Mouse (Mus musculus): ENCODE measurements at regions not wholly inside any gene's neighbourhood (a gene's known extent, or its start where the extent isn't known, plus 50 kb on each side); places are given as distances from the start of the nearest gene placed in this dataset.

DNA sequence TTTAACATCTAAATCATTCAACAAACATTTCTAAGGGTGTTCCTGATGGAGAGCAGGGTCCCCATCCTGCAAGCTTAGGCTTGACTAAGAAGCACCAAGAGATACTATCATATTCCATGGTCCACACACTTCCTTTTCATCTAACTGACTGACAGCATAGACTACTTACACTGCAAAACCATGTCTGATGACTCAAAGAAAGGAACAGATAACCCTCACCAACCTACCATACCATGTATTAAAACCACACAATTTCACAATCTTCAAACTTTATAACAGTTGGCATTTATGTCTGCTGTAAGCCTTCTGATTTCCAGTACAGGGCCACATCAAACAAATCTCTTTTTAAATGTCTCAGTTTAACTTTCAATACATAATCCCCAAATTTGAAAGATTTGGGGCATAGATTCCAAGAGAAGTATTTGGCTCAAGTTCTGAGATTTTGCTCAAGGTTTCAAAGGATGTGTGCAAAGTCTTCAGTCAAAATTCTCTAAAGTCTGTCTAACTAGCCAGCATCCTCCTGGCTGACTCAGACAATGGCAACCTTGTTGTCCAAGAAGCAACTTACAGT lies 962.0 kb downstream of the Ttll7 start:
- no peak for ATAC-seq (ENCODE audit: insufficient number of reproducible peaks, low FRiP score, low TSS enrichment, low read depth)

DNA sequence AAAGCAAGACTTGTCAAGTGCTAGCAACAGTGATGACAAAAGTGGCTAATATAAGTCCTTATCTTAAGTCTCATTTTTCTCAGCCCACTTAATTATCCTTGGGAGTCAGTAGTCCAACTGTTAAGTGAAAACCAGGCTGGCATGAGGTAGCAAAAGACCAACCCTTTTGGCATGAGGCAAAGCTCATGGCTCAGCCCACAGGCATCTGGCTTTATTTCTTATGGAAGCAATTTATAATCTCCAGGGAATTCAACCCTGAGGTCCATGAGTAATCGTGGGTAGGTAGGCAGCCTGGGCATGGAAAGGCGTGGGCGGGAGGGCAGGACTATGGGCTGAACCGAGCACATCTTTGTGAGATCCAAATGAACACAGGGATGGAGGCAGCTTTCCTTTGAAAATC lies 950.4 kb downstream of the Ttll7 start:
- H3K4me3 ChIP-seq (ENCODE audit: low read depth, low read length), result no peak overlapping the region
- H3K36me3 ChIP-seq (ENCODE audit: control insufficient read depth, insufficient read depth, low read length), result no peaks in the 10 kb centered on the region
- H3K4me2 ChIP-seq (ENCODE audit: low read depth, severe bottlenecking), result no peak overlapping the region
- H3K27me3 ChIP-seq (ENCODE audit: control insufficient read depth, insufficient read depth, low read length), result no peaks in the 10 kb centered on the region
- H3K4me1 ChIP-seq (ENCODE audit: control insufficient read depth, insufficient read depth, low read length), result no peaks in the 10 kb centered on the region
- ATAC-seq (ENCODE audit: insufficient number of reproducible peaks, low FRiP score, low TSS enrichment, low read depth) (no peak), DNase-seq (ENCODE audit: low spot score) (no peak)
- H3K9ac ChIP-seq (ENCODE audit: low read length), result no peak overlapping the region
- WGBS, result 88% methylated on average over 4 of the region's 4 CpGs
- no peak overlapping the region for H3K27ac ChIP-seq (replicated peaks; ENCODE audit: low read depth, low read length)
- H3K9me3 ChIP-seq (ENCODE audit: control insufficient read depth, low read length), result no peaks in the 10 kb centered on the region

More for the DNA sequence above, 962.0 kb downstream of the Ttll7 start:
- no peak for DNase-seq (ENCODE audit: low spot score)
- no peak overlapping the region for H3K4me3 ChIP-seq (ENCODE audit: low read depth, low read length)
- no peak overlapping the region for H3K9ac ChIP-seq (ENCODE audit: low read length)
- no peak overlapping the region for H3K4me2 ChIP-seq (ENCODE audit: low read depth, severe bottlenecking)
- H3K27ac ChIP-seq (replicated peaks; ENCODE audit: low read depth, low read length), result no peak overlapping the region
- H3K27me3 ChIP-seq (ENCODE audit: control insufficient read depth, insufficient read depth, low read length), result no peaks in the 10 kb centered on the region
- H3K4me1 ChIP-seq (ENCODE audit: control insufficient read depth, insufficient read depth, low read length), result no peaks in the 10 kb centered on the region
- H3K36me3 ChIP-seq (ENCODE audit: control insufficient read depth, insufficient read depth, low read length), result no peaks in the 10 kb centered on the region
- H3K9me3 ChIP-seq (ENCODE audit: control insufficient read depth, low read length), result no peaks in the 10 kb centered on the region

- no peak overlapping the region for H3K27ac ChIP-seq (replicated peaks; ENCODE audit: low read depth, low read length)
- WGBS, result 88% methylated on average over 8 of the region's 8 CpGs
- H3K4me3 ChIP-seq (ENCODE audit: low read depth, low read length), result no peak overlapping the region
- no peaks in the 10 kb centered on the region for H3K27me3 ChIP-seq (ENCODE audit: control insufficient read depth, insufficient read depth, low read length)
- no peak for DNase-seq (ENCODE audit: low spot score)
- no peak for ATAC-seq (ENCODE audit: insufficient number of reproducible peaks, low FRiP score, low TSS enrichment, low read depth)
- no peaks in the 10 kb centered on the region for H3K4me1 ChIP-seq (ENCODE audit: control insufficient read depth, insufficient read depth, low read length)
- H3K36me3 ChIP-seq (ENCODE audit: control insufficient read depth, insufficient read depth, low read length), result no peaks in the 10 kb centered on the region
- H3K4me2 ChIP-seq (ENCODE audit: low read depth, severe bottlenecking), result no peak overlapping the region
- no peak overlapping the region for H3K9ac ChIP-seq (ENCODE audit: low read length)
- no peaks in the 10 kb centered on the region for H3K9me3 ChIP-seq (ENCODE audit: control insufficient read depth, low read length)
Observed at GRCm38 (mm10) chr3:147796524-147796923, 944.4 kb downstream of the Ttll7 start.

GRCm38 (mm10) chr3:147795116-147795515 lies 942.9 kb downstream of the Ttll7 start:
- Histone ChIP-seq H3K4me1 (ENCODE audit: control insufficient read depth, insufficient read depth, low read length) (no peaks in the 10 kb centered on the region), H3K9ac (ENCODE audit: low read length) (no peak overlapping the region), H3K9me3 (ENCODE audit: control insufficient read depth, low read length) (no peaks in the 10 kb centered on the region), H3K27me3 (ENCODE audit: control insufficient read depth, insufficient read depth, low read length) (no peaks in the 10 kb centered on the region), H3K27ac (replicated peaks; ENCODE audit: low read depth, low read length) (no peak overlapping the region), H3K36me3 (ENCODE audit: control insufficient read depth, insufficient read depth, low read length) (no peaks in the 10 kb centered on the region), H3K4me2 (ENCODE audit: low read depth, severe bottlenecking) (no peak overlapping the region), H3K4me3 (ENCODE audit: low read depth, low read length) (no peak overlapping the region)
- ATAC-seq (ENCODE audit: insufficient number of reproducible peaks, low FRiP score, low TSS enrichment, low read depth) (no peak), DNase-seq (ENCODE audit: low spot score) (no peak)

DNA sequence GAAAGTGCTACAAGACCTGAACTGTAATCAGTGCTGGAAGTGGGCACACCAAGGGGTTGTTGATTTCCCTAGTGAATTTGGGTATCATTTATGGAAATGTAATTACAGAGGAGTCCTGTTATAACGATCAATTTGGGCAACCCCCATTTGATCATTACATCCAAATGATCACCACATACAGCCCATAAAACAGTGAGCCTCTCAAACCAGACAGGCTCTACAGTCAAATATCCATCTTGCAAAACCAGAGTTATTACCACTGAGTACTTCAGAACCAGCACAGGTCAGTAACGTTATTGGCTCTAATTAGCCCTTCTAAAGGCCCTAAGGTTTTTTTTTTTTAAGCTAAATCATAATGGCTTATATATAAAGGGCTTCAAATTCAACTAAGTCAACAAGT lies 934.4 kb downstream of the Ttll7 start:
- Histone ChIP-seq H3K4me3 (ENCODE audit: low read depth, low read length) (no peak overlapping the region), H3K36me3 (ENCODE audit: control insufficient read depth, insufficient read depth, low read length) (no peaks in the 10 kb centered on the region), H3K4me2 (ENCODE audit: low read depth, severe bottlenecking) (no peak overlapping the region), H3K27ac (replicated peaks; ENCODE audit: low read depth, low read length) (no peak overlapping the region), H3K27me3 (ENCODE audit: control insufficient read depth, insufficient read depth, low read length) (no peaks in the 10 kb centered on the region), H3K9ac (ENCODE audit: low read length) (no peak overlapping the region), H3K9me3 (ENCODE audit: control insufficient read depth, low read length) (no peaks in the 10 kb centered on the region), H3K4me1 (ENCODE audit: control insufficient read depth, insufficient read depth, low read length) (no peaks in the 10 kb centered on the region)
- 40% methylated on average over 2 of the region's 2 CpGs for WGBS
- DNase-seq (ENCODE audit: low spot score), result no peak
- ATAC-seq (ENCODE audit: insufficient number of reproducible peaks, low FRiP score, low TSS enrichment, low read depth), result no peak

- Histone ChIP-seq H3K4me1 (ENCODE audit: control insufficient read depth, insufficient read depth, low read length) (no peaks in the 10 kb centered on the region), H3K4me2 (ENCODE audit: low read depth, severe bottlenecking) (no peak overlapping the region), H3K4me3 (ENCODE audit: low read depth, low read length) (no peak overlapping the region), H3K36me3 (ENCODE audit: control insufficient read depth, insufficient read depth, low read length) (no peaks in the 10 kb centered on the region), H3K9me3 (ENCODE audit: control insufficient read depth, low read length) (no peaks in the 10 kb centered on the region), H3K9ac (ENCODE audit: low read length) (no peak overlapping the region), H3K27me3 (ENCODE audit: control insufficient read depth, insufficient read depth, low read length) (no peaks in the 10 kb centered on the region), H3K27ac (replicated peaks; ENCODE audit: low read depth, low read length) (no peak overlapping the region)
- WGBS, result 80% methylated on average over 1 of the region's 1 CpGs
- DNase-seq (ENCODE audit: low spot score), result no peak
- ATAC-seq (ENCODE audit: insufficient number of reproducible peaks, low FRiP score, low TSS enrichment, low read depth), result no peak
Observed at GRCm38 (mm10) chr3:147750842-147751191, 898.6 kb downstream of the Ttll7 start.

DNA sequence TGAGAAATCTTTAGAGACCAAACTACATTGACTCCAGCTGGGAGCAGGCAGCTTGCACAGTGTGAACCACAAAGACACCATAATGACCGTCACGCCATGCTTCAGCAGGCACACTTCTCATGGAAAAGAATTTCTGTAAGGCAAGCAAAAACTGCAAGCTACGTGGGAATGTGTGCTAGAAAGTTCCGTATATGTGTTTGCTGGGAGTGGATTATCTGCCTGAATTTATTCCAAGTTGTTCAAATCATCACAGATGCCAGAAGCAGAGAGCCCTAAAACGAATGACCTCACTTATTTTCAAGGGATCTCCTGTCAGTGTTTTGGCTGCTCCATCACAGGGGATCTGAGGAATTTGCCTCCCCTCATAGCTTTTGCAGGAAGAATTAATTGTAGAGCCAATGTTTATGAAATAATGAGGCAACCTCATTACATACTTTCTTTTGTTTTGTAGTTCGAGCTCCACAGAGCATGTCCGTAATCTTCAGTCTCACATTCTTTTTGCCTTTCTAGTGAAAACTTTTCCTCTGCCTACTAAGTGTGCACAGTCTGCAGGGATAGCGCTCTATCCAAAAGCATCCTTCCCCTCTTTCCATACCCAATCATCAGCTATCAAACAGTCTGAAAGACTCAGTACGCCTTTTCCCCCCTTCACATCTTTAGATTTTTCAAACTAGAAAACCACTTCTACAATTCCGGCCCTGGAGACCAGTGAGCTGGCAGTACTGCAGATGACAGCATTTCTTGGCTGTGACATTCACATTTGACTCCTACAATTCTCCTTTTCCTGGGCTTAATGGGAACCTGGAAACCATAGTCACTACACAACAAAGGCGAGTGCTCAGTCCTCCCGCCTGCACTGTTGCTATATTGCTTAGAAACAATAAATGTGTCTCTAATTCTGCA lies 898.0 kb downstream of the Ttll7 start:
- Histone ChIP-seq H3K9ac (ENCODE audit: low read length) (no peak overlapping the region), H3K27me3 (ENCODE audit: control insufficient read depth, insufficient read depth, low read length) (no peaks in the 10 kb centered on the region), H3K4me2 (ENCODE audit: low read depth, severe bottlenecking) (no peak overlapping the region), H3K36me3 (ENCODE audit: control insufficient read depth, insufficient read depth, low read length) (no peaks in the 10 kb centered on the region), H3K9me3 (ENCODE audit: control insufficient read depth, low read length) (no peaks in the 10 kb centered on the region), H3K27ac (replicated peaks; ENCODE audit: low read depth, low read length) (no peak overlapping the region), H3K4me3 (ENCODE audit: low read depth, low read length) (no peak overlapping the region), H3K4me1 (ENCODE audit: control insufficient read depth, insufficient read depth, low read length) (no peaks in the 10 kb centered on the region)
- no peak for DNase-seq (ENCODE audit: low spot score)
- no peak for ATAC-seq (ENCODE audit: insufficient number of reproducible peaks, low FRiP score, low TSS enrichment, low read depth)
- WGBS, result 83% methylated on average over 12 of the region's 12 CpGs

DNA sequence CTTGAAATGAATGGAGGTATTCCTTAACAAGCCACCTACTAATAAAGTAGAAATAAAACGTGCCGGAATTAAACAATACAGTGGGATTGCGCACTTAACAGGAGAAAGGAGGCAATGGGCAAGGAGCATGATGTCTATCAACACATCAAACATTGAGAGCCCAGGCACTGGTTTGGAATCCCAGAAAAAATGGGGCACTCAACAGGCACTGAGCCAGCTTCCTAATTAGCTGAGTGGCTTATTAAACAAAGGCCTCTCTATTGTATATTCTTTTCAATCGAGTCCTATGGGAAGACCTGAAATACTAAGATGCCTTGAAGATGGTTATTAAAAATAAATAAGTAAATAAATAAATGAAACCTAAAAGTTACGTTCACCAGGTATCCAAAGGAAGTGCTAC lies 897.3 kb downstream of the Ttll7 start:
- H3K4me2 ChIP-seq (ENCODE audit: low read depth, severe bottlenecking), result no peak overlapping the region
- H3K4me3 ChIP-seq (ENCODE audit: low read depth, low read length), result no peak overlapping the region
- H3K36me3 ChIP-seq (ENCODE audit: control insufficient read depth, insufficient read depth, low read length), result no peaks in the 10 kb centered on the region
- H3K27me3 ChIP-seq (ENCODE audit: control insufficient read depth, insufficient read depth, low read length), result no peaks in the 10 kb centered on the region
- no peak overlapping the region for H3K9ac ChIP-seq (ENCODE audit: low read length)
- no peaks in the 10 kb centered on the region for H3K4me1 ChIP-seq (ENCODE audit: control insufficient read depth, insufficient read depth, low read length)
- no peaks in the 10 kb centered on the region for H3K9me3 ChIP-seq (ENCODE audit: control insufficient read depth, low read length)
- DNase-seq (ENCODE audit: low spot score) (no peak), ATAC-seq (ENCODE audit: insufficient number of reproducible peaks, low FRiP score, low TSS enrichment, low read depth) (no peak)
- no peak overlapping the region for H3K27ac ChIP-seq (replicated peaks; ENCODE audit: low read depth, low read length)
- 90% methylated on average over 5 of the region's 5 CpGs for WGBS
